Mouse (Mus musculus) stomach, embryonic 15.5 days (tissue): Measurements from ENCODE around the gene Gm26566. TPM values are rescaled to one million over a fixed set of nuclear protein-coding genes. Genes with fewer than 3 reads are reported as not detected.
"Not testable (repeated sequence)": the region's sequence is repeated elsewhere in the genome, so short reads cannot be mapped to it uniquely, and the experiment has no call there.

ENCODE experiments used
- ATAC-seq: fragments of 200-750 bp; cut with Nextera tagmentation; 2 replicates; pipeline ENCODE4 v1.8.0; 2017; ENCODE audit warnings: low read depth, moderate number of reproducible peaks, moderate TSS enrichment; ENCODE audit not compliant: insufficient read depth, low FRiP score
- H3K27ac ChIP-seq: fragments of 300-500 bp; sonication (generic); 2 replicates; pipeline ENCODE4 v1.5.1; 2015; ENCODE audit warnings: mild to moderate bottlenecking, inconsistent platforms
- H3K27me3 ChIP-seq: fragments of 300-500 bp; sonication (generic); replicated peaks from 2 replicates; pipeline ENCODE4 v1.6.1; 2015; ENCODE audit warnings: inconsistent platforms
- H3K36me3 ChIP-seq: fragments of 300-500 bp; sonication (generic); 2 replicates; pipeline ENCODE4 v1.6.1; 2015; ENCODE audit warnings: inconsistent platforms
- H3K4me1 ChIP-seq: fragments of 300-500 bp; sonication (generic); 2 replicates; pipeline ENCODE4 v1.6.1; 2015; ENCODE audit warnings: inconsistent platforms
- H3K4me2 ChIP-seq: fragments of 300-500 bp; sonication (generic); 2 replicates; pipeline ENCODE4 v1.6.1; 2015; ENCODE audit warnings: mild to moderate bottlenecking, inconsistent platforms
- H3K4me3 ChIP-seq: fragments of 300-500 bp; sonication (generic); replicated peaks from 2 replicates; pipeline ENCODE4 v1.5.1; 2015; ENCODE audit warnings: inconsistent platforms
- H3K9ac ChIP-seq: fragments of 300-500 bp; sonication (generic); 2 replicates; pipeline ENCODE4 v1.6.1; 2015; ENCODE audit warnings: inconsistent platforms
- H3K9me3 ChIP-seq: fragments of 300-500 bp; sonication (generic); 2 replicates; pipeline ENCODE4 v1.6.1; 2016; ENCODE audit warnings: inconsistent platforms
- WGBS: fragments of 180-500 bp; shearing (Covaris S2); methylation state at CpG from one replicate; pipeline ENCODE4 v1.1.7; 2015; 5-methylcytosine and 5-hydroxymethylcytosine counted together
- polyA plus RNA-seq: library from polyadenylated mRNA; unstranded; fragments of >200 nt; fragmentation: Nextera tagmentation; extraction: Ambion mirVana; gene quantifications from 2 replicates; pipeline ENCODE4 v1.2.1, GENCODE M21; 2015

The Gm26566 gene
- polyA plus RNA-seq, 1 experiment from 2014 or later = 0.49 TPM

GRCm38 (mm10) chr4:88763384-88764018 lies 41.9 kb downstream of the Gm26566 start:
- H3K9ac ChIP-seq, H3K27me3 ChIP-seq, H3K4me1 ChIP-seq, ATAC-seq, H3K9me3 ChIP-seq, H3K36me3 ChIP-seq: not testable (repeated sequence)
- Histone ChIP-seq H3K4me2 (peak overlapping the region; percentile 51), H3K4me3 (peak overlapping the region; percentile 38), H3K27ac (peak overlapping the region; percentile 69; the same call in 1 of the 2 replicates)
- 4% methylated on average over 25 of the region's 42 CpGs for WGBS

Other genes with a start within 250 kb of the Gm26566 start
- gene Ifnb1, start 199.0 kb upstream of the Gm26566 start, polyA plus RNA-seq = not detected in 2 replicates
- not detected in 2 replicates for gene Ifna15, start 163.6 kb upstream of the Gm26566 start, polyA plus RNA-seq
- gene Ifna14, start 150.0 kb upstream of the Gm26566 start, polyA plus RNA-seq = not detected in 2 replicates
- gene Ifna9, start 129.4 kb upstream of the Gm26566 start, polyA plus RNA-seq = not detected in 2 replicates
- gene Ifna12, start 118.4 kb upstream of the Gm26566 start, polyA plus RNA-seq = not detected in 2 replicates
- not detected in 2 replicates for gene C87499, start 87.4 kb upstream of the Gm26566 start, polyA plus RNA-seq
- gene Ifna13, start 77.3 kb upstream of the Gm26566 start, polyA plus RNA-seq = not detected in 2 replicates
- gene Ifna16, start 44.9 kb upstream of the Gm26566 start, polyA plus RNA-seq = not detected in 2 replicates
- gene Ifna2, start 37.9 kb upstream of the Gm26566 start, polyA plus RNA-seq = not detected in 2 replicates
- gene Ifnab, start 30.4 kb upstream of the Gm26566 start, polyA plus RNA-seq = not detected in 2 replicates
- gene Klhl9, start 660 bp downstream of the Gm26566 start, polyA plus RNA-seq = 87.8 and 88.8 TPM in 2 replicates
- not detected in 2 replicates for gene Gm13271, start 33.1 kb downstream of the Gm26566 start, polyA plus RNA-seq
- gene Gm13283, start 38.3 kb downstream of the Gm26566 start, polyA plus RNA-seq = 0.23 and 0.33 TPM in 2 replicates
- 0.30 and 0.70 TPM in 2 replicates for gene Gm13290, start 52.0 kb downstream of the Gm26566 start, polyA plus RNA-seq
- not detected in 2 replicates for gene Gm13289, start 55.1 kb downstream of the Gm26566 start, polyA plus RNA-seq
- gene Gm13272, start 58.0 kb downstream of the Gm26566 start, polyA plus RNA-seq = 0.35 TPM in 1 of 2 replicates, not detected in the other
- gene Ifnz, start 60.3 kb downstream of the Gm26566 start, polyA plus RNA-seq = 0.30 and 0.41 TPM in 2 replicates
- not detected in 2 replicates for gene Gm13276, start 63.9 kb downstream of the Gm26566 start, polyA plus RNA-seq
- gene Gm13277, start 66.8 kb downstream of the Gm26566 start, polyA plus RNA-seq = not detected in 2 replicates
- not detected in 2 replicates for gene Gm13278, start 69.7 kb downstream of the Gm26566 start, polyA plus RNA-seq
- gene Gm13275, start 72.7 kb downstream of the Gm26566 start, polyA plus RNA-seq = not detected in 2 replicates
- not detected in 2 replicates for gene Gm13279, start 75.6 kb downstream of the Gm26566 start, polyA plus RNA-seq
- 0.94 and 1.3 TPM in 2 replicates for gene Gm13285, start 77.9 kb downstream of the Gm26566 start, polyA plus RNA-seq
- 0.41 TPM in 1 of 2 replicates, not detected in the other for gene Gm13287, start 81.4 kb downstream of the Gm26566 start, polyA plus RNA-seq
- gene Gm13288, start 83.7 kb downstream of the Gm26566 start, polyA plus RNA-seq = not detected in 2 replicates
- not detected in 2 replicates for gene Ifna7, start 94.4 kb downstream of the Gm26566 start, polyA plus RNA-seq
- not detected in 2 replicates for gene Ifna11, start 98.2 kb downstream of the Gm26566 start, polyA plus RNA-seq
- gene Ifna6, start 105.6 kb downstream of the Gm26566 start, polyA plus RNA-seq = not detected in 2 replicates
- not detected in 2 replicates for gene Ifna5, start 113.7 kb downstream of the Gm26566 start, polyA plus RNA-seq
- not detected in 2 replicates for gene Ifna4, start 120.1 kb downstream of the Gm26566 start, polyA plus RNA-seq
- gene Ifna1, start 128.3 kb downstream of the Gm26566 start, polyA plus RNA-seq = not detected in 2 replicates
- not detected in 2 replicates for gene Ifne, start 158.4 kb downstream of the Gm26566 start, polyA plus RNA-seq